Mouse (Mus musculus) Patski (cell line): ENCODE data around the gene Nfyc. TPM values are rescaled to one million over a fixed set of nuclear protein-coding genes. Genes with fewer than 3 reads are reported as not detected.

Source experiments
- ATAC-seq: fragments of 100-300 bp; one replicate; pipeline ENCODE4 v1.8.0; 2021
- CTCF ChIA-PET: fragments of 350-600 bp; sonication (Branson Sonifier 250); formaldehyde crosslinking; loops from one replicate; lab custom pipeline; 2022; ENCODE audit warnings: inconsistent platforms; lab: Charles Lee
- POLR2A ChIA-PET: fragments of 350-600 bp; sonication (Branson Sonifier 250); formaldehyde crosslinking; loops from one replicate; lab custom pipeline; 2022; ENCODE audit warnings: antibody characterized with exemption, inconsistent platforms; lab: Charles Lee
- DNase-seq: peaks from one replicate; pipeline ENCODE4 v3.0.0-alpha.2; 2011; ENCODE audit warnings: low read depth, low spot score
- H3K27me3 ChIP-seq: fragments of 371-371 bp; one replicate; pipeline ENCODE4 v1.5.1; 2021
- CTCF ChIP-seq: fragments of 100-300 bp; IDR thresholded peaks from one replicate; pipeline ENCODE4 v1.5.1; 2021
- in situ Hi-C: fragments of 300-500 bp; cut with MboI; formaldehyde crosslinking; loops from 3 replicates; pipeline ENCODE4 v1.11.1; 2018; ENCODE audit warnings: low pct_unique_long_range_greater_than_20kb, mixed read lengths
- polyA plus RNA-seq: library from polyadenylated mRNA; unstranded; gene quantifications from one replicate; pipeline ENCODE4 v1.2.3, GENCODE M21; 2021

The Nfyc gene
- polyA plus RNA-seq = 52.8 TPM

- ChIA-PET POLR2A (no interaction called here), CTCF (interaction anchor here (1.1 kb wide), 1 partner anchor 8 kb away, joined by 3 read pairs; no protein-coding TSS in a partner anchor)
- TF ChIP-seq CTCF = no peak
- ATAC-seq (no peak), DNase-seq (no peak)
- in situ Hi-C loops = no loop called here
- no peaks in the 10 kb centered on the region for H3K27me3 ChIP-seq
Observed at GRCm38 (mm10) chr4:120831472-120831871, at the start of gene Nfyc. Gene Nfyc (minus strand): TSS chr4:120831572.

GRCm38 (mm10) chr4:120880731-120881432 is 49.5 kb upstream of the Nfyc start:
- POLR2A ChIA-PET = no interaction called here
- in situ Hi-C loops = no loop called here
- CTCF ChIA-PET = no interaction called here
- no peak for TF ChIP-seq CTCF
- ATAC-seq (no peak), DNase-seq (no peak)
- H3K27me3 ChIP-seq = no peaks in the 10 kb centered on the region

DNA sequence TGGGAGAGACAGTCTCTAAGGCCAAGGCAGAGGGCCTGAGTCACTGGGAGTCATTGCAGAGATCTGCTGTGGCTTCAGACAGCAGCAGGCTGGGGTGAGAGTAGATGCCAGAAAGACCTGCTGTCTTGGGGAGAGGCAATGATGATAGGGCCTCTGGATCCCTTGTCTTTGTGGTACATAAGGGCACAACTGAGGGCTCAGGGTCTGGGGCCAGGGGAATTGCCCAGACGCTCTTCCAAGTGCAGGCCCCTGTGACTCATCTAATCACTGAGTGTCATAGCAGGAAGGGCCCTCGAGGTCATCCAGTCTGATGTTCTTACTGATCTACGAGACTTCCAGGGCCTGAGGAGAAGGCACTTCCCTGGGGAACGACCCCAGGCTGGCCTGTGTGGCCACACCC is 48.0 kb upstream of the Nfyc start:
- ATAC-seq (no peak), DNase-seq (no peak)
- in situ Hi-C loops = no loop called here
- TF ChIP-seq CTCF = no peak
- ChIA-PET POLR2A (no interaction called here), CTCF (no interaction called here)
- no peaks in the 10 kb centered on the region for H3K27me3 ChIP-seq

- in situ Hi-C loops = no loop called here
- no peak for TF ChIP-seq CTCF
- CTCF ChIA-PET = no interaction called here
- POLR2A ChIA-PET = no interaction called here
- H3K27me3 ChIP-seq = no peaks in the 10 kb centered on the region
- no peak for DNase-seq
- ATAC-seq = no peak
Observed at GRCm38 (mm10) chr4:120878728-120879127, 47.4 kb upstream of the Nfyc start.

DNA sequence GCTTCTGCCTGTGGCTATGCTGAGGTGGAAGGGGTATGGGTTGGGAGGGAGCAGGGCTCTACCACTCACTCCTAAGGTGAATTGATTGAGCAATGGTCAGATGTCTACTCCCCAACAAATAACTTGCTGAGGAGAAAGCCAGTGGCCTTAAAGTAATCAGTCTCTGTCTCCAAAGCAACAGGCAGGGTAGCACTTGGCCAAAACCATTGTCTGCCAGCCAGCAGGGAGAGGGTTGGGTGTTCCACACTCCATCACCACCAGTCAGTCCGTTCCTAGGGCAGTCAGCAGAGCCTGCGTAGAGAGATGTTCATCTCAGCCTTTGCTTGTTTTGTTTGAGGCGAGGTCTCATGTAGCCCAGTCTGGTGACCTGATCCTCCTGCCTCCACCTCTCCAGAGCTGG is 44.6 kb upstream of the Nfyc start:
- in situ Hi-C loops = no loop called here
- CTCF ChIA-PET = no interaction called here
- no peak for TF ChIP-seq CTCF
- no peak for ATAC-seq
- POLR2A ChIA-PET = no interaction called here
- no peak for DNase-seq
- H3K27me3 ChIP-seq = peaks cover 14% of the 10 kb centered on the region

- no peak for DNase-seq
- in situ Hi-C loops = no loop called here
- no peak for TF ChIP-seq CTCF
- peaks cover 26% of the 10 kb centered on the region for H3K27me3 ChIP-seq
- ChIA-PET CTCF (no interaction called here), POLR2A (no interaction called here)
- ATAC-seq = no peak
Observed at GRCm38 (mm10) chr4:120870262-120870748, 38.9 kb upstream of the Nfyc start.

DNA sequence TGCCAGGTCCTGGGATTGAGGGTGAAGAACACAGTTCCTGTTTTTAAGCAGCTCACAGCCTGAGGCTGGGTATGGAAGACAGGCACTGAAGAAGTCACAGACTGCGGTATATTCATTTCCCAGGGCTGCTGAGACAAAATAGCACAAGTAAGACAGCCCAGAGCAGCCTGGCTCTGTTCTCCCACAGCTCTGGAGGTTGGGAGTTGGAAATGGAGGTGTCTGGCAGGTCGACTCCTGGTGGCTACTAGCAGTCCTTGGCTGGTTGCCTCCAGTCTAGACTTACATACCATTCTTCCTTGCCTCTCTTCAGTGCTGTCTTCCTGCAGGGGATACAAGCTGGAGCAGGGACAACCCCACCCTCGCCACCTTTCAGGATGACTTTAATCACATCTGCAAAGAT is 37.6 kb upstream of the Nfyc start:
- in situ Hi-C loops = no loop called here
- ChIA-PET POLR2A (no interaction called here), CTCF (no interaction called here)
- DNase-seq (no peak), ATAC-seq (no peak)
- H3K27me3 ChIP-seq = peaks cover 26% of the 10 kb centered on the region
- no peak for TF ChIP-seq CTCF

DNA sequence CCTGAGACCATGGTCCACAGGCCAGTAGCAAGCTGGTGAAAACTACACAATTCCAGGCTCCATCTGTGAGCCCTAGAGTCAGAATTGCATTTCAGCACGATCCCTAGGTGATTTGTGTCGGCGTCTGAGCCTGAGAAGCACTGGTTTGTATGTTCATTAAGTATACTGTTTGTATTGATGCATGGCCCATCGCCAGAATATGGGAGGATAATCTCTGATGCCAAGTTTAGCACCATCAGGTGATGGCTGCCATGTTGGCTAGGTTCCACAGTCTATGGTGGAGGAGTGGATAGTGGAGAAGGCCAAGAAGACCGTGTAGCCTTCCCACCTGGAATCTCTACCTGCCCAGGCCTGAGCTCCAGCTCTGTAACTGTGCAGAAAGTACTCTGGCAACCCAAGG is 36.9 kb upstream of the Nfyc start:
- ChIA-PET POLR2A (no interaction called here), CTCF (no interaction called here)
- in situ Hi-C loops = no loop called here
- no peak for DNase-seq
- no peak for ATAC-seq
- TF ChIP-seq CTCF = no peak
- H3K27me3 ChIP-seq = peaks cover 24% of the 10 kb centered on the region

DNA sequence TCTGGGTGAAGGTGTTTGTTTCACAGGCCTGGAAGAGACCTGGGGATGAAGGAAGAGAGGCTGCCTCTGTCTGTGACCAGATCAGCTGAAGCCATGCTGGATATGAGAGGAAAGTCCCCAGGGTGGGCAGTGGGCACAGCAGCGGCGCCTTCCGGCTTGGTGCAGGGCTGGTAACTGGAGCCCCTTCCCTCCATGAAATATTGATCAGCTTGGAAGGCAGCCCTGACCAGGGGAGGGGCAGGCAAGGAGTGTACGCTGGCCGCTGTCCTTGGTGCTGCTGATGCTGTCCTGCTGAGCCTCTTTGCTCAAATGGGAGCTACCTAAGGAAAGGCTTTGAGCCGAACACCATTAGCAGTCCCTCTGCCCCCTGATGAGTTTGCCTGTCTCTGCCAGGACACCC is 34.8 kb upstream of the Nfyc start:
- ChIA-PET POLR2A (interaction anchor here (0.5 kb wide), 1 partner anchor 155 kb away, joined by 3 read pairs; no protein-coding TSS in a partner anchor), CTCF (no interaction called here)
- peaks cover 18% of the 10 kb centered on the region for H3K27me3 ChIP-seq
- ATAC-seq (peak; percentile 39), DNase-seq (no peak)
- in situ Hi-C loops = no loop called here
- TF ChIP-seq CTCF = no peak

DNA sequence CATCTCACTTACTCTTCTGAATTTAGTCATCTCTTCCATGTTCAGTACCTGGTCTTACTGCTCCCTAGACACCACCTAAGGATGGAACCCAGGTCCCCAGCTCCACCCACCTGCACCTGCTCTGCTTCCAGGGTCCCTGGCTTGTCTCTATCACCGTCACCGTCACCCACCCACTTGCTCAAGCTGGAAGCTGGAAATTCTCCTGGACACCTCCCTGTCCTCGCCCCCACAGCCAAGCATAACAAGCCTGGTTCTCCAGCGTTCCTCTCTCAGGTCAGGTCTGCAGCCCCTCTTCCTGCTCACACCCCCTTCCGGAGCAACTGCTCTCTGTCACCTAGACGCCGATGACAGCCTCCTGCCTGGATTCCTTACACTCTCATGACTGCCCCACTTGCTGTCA is 28.5 kb upstream of the Nfyc start:
- CTCF ChIA-PET = no interaction called here

GRCm38 (mm10) chr4:120856376-120856775 is 25.0 kb upstream of the Nfyc start:
- no peak for DNase-seq
- ChIA-PET POLR2A (no interaction called here), CTCF (no interaction called here)
- in situ Hi-C loops = no loop called here
- ATAC-seq = no peak
- no peak for TF ChIP-seq CTCF
- peaks cover 20% of the 10 kb centered on the region for H3K27me3 ChIP-seq

More for the DNA sequence above, 28.5 kb upstream of the Nfyc start:
- ATAC-seq = no peak
- POLR2A ChIA-PET = no interaction called here
- peaks cover 22% of the 10 kb centered on the region for H3K27me3 ChIP-seq
- no peak for TF ChIP-seq CTCF
- in situ Hi-C loops = no loop called here
- no peak for DNase-seq
